Mouse (Mus musculus) embryonic facial prominence, embryonic 13.5 days (tissue): ENCODE results near the gene Tsc1. TPM values are rescaled to one million over a fixed set of nuclear protein-coding genes. Genes with fewer than 3 reads are reported as not detected.

Experiments
- microRNA-seq: library from miRNA; unstranded; fragments of <30 nt; microRNA quantifications from one replicate; pipeline ENCODE4, GENCODE M21; 2016
- polyA plus RNA-seq: library from polyadenylated mRNA; unstranded; fragments of >200 nt; fragmentation: Nextera tagmentation; extraction: Ambion mirVana; gene quantifications from 2 replicates; pipeline ENCODE4 v1.2.1, GENCODE M21; 2015

Gene Tsc1
- polyA plus RNA-seq, 1 experiment from 2014 or later: 23.9 TPM

Small RNAs within 50 kb of the gene (microRNA-seq; reads per million reads assigned to microRNA genes)
- gene Gm22824 (not detected), gene Mir3088 (0.92 reads per million)

Other genes with a start within 250 kb of the Tsc1 start
- 7.5 TPM in 2 replicates for gene Ppp1r26, start 194.4 kb upstream of the Tsc1 start, polyA plus RNA-seq
- gene 1700007K13Rik, start 174.9 kb upstream of the Tsc1 start, polyA plus RNA-seq: 0.91 and 1.7 TPM in 2 replicates
- 57.4 and 61.5 TPM in 2 replicates for gene Mrps2, start 173.2 kb upstream of the Tsc1 start, polyA plus RNA-seq
- 0.35 and 0.58 TPM in 2 replicates for gene Gbgt1, start 144.3 kb upstream of the Tsc1 start, polyA plus RNA-seq
- gene Gm10134, start 135.1 kb upstream of the Tsc1 start, polyA plus RNA-seq: 1.4 TPM in 1 of 2 replicates, not detected in the other
- gene Ralgds, start 128.1 kb upstream of the Tsc1 start, polyA plus RNA-seq: 56.9 and 61.3 TPM in 2 replicates
- gene Cel, start 77.8 kb upstream of the Tsc1 start, polyA plus RNA-seq: 0.17 TPM in 1 of 2 replicates, not detected in the other
- 50.4 and 51.6 TPM in 2 replicates for gene Gtf3c5, start 57.5 kb upstream of the Tsc1 start, polyA plus RNA-seq
- 0.77 and 0.84 TPM in 2 replicates for gene Gfi1b, start 19.2 kb upstream of the Tsc1 start, polyA plus RNA-seq
- 0.89 and 1.1 TPM in 2 replicates for gene Spaca9, start 58.5 kb downstream of the Tsc1 start, polyA plus RNA-seq
- gene Ak8, start 58.9 kb downstream of the Tsc1 start, polyA plus RNA-seq: 0.77 and 0.90 TPM in 2 replicates
- 17.2 and 18.2 TPM in 2 replicates for gene Gtf3c4, start 199.1 kb downstream of the Tsc1 start, polyA plus RNA-seq
- 16.5 and 16.9 TPM in 2 replicates for gene Ddx31, start 199.2 kb downstream of the Tsc1 start, polyA plus RNA-seq